Mouse (Mus musculus) Patski (cell line): ENCODE data around the gene Ear14. TPM values are rescaled to one million over a fixed set of nuclear protein-coding genes. Genes with fewer than 3 reads are reported as not detected.
A peak's percentile ranks its signal among the peaks of the same experiment; 100 is the strongest.
"Not testable (repeated sequence)": the region's sequence is repeated elsewhere in the genome, so short reads cannot be mapped to it uniquely, and the experiment has no call there.

ENCODE experiments used
- ATAC-seq: fragments of 100-300 bp; one replicate; pipeline ENCODE4 v1.8.0; 2021
- CTCF ChIA-PET: fragments of 350-600 bp; sonication (Branson Sonifier 250); formaldehyde crosslinking; loops from one replicate; lab custom pipeline; 2022; ENCODE audit warnings: inconsistent platforms; lab: Charles Lee
- POLR2A ChIA-PET: fragments of 350-600 bp; sonication (Branson Sonifier 250); formaldehyde crosslinking; loops from one replicate; lab custom pipeline; 2022; ENCODE audit warnings: antibody characterized with exemption, inconsistent platforms; lab: Charles Lee
- DNase-seq: peaks from one replicate; pipeline ENCODE4 v3.0.0-alpha.2; 2011; ENCODE audit warnings: low read depth, low spot score
- H3K27me3 ChIP-seq: fragments of 371-371 bp; one replicate; pipeline ENCODE4 v1.5.1; 2021
- CTCF ChIP-seq: fragments of 100-300 bp; IDR thresholded peaks from one replicate; pipeline ENCODE4 v1.5.1; 2021
- in situ Hi-C: fragments of 300-500 bp; cut with MboI; formaldehyde crosslinking; loops from 3 replicates; pipeline ENCODE4 v1.11.1; 2018; ENCODE audit warnings: low pct_unique_long_range_greater_than_20kb, mixed read lengths
- polyA plus RNA-seq: library from polyadenylated mRNA; unstranded; gene quantifications from one replicate; pipeline ENCODE4 v1.2.3, GENCODE M21; 2021

The Ear14 gene
- polyA plus RNA-seq, 1 experiment from 2014 or later, result not detected

DNA sequence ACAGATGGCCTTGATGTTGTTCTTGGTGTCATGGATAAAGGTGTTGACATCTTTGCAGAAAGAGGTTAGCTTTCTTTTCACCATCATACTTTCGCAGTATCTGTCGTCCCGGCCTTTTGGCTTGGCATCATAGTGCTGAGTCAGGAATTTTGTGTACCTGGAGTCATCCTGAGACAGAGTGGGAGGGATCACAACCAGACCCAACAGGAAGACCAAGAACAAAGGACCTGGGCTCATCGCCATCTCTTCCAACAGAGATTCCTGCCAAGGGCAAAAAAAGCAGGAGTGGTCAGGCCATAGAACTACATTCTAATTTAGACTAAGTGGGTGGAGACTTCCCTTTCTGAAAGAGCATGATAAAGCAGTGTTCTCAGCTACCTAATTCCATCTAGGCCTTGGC lies 7.5 kb upstream of the Ear14 start:
- ChIA-PET POLR2A (no interaction called here), CTCF (no interaction called here)
- in situ Hi-C loops, result loop anchor here (10.0 kb wide), 1 partner anchor 569 kb away; no protein-coding TSS in a partner anchor
- DNase-seq (no peak), ATAC-seq (no peak)
- TF ChIP-seq CTCF, result no peak
- no peaks in the 10 kb centered on the region for H3K27me3 ChIP-seq

DNA sequence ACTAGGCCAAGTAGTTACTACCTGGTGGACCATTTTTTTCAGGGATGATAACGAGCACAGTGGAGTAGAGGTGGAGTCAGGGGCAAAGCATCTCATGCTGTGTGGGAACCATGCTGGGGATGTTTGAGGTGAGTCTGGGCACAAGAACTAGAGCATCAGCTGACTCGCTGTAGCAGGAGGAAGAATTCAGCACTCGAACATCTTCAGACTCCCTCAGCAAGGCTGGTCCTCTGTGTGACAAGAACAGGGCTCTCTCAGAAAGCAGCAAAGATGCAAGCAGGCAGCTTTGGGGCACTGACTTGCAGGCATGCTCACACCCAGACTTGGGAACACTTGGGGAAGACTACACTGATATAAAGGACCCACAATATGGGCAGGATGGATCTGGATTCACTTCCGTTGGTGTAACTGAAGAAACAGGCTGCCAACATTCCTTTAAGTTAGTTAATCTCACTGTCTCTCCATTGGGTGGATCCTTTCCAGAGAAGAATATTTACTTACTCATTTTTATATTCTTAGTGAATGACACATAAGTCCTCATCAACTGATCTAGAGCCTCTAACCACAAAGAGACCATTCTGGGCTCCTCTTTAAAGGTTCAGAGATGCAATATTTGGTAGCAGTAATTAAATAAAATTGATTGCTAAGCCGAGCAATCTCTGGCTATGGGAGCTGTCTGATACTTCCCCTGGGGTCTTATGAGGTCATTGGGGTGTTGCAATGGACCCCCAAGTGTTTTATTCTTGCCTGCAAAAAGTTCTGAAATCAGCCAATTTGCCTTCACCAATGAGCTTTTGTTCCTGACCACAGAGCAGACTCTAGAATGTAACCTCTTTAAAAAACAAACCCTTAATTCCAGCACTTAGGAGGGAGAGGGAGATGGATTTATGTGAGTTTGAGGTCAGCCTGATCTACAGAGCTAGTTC lies 3.8 kb upstream of the Ear14 start, which contains the start of gene Ang2:
Gene Ang2, minus strand, starts transcription at position 51 of the 926 bp plus-strand sequence.
- no peak for DNase-seq
- ATAC-seq, result no peak
- H3K27me3 ChIP-seq, result no peaks in the 10 kb centered on the region
- TF ChIP-seq CTCF, result no peak
- ChIA-PET POLR2A (no interaction called here), CTCF (no interaction called here)
- in situ Hi-C loops, result loop anchor here (10.0 kb wide), 1 partner anchor 565 kb away; no protein-coding TSS in a partner anchor

DNA sequence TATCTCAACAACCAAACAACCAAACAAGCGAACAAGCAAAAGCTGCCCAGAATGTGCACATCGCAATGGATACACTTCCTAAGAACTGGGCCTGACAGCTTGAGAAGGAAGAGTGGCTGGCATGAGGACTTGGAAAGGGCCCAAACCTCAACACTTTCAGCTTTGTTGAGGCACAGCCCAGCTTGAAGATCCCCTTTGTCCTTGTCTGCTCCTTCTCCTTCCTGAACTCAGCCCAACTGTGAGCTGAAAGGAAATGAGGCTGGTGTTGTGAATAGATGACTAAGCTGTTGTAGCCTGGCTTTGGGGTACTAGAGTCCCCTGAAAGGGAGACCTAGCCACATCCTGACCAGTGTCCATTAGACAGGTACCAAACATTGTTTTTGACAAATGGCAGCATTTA lies 3.1 kb upstream of the Ear14 start:
- no peak for ATAC-seq
- DNase-seq, result no peak
- TF ChIP-seq CTCF, result no peak
- CTCF ChIA-PET, result no interaction called here
- POLR2A ChIA-PET, result no interaction called here
- no peaks in the 10 kb centered on the region for H3K27me3 ChIP-seq
- in situ Hi-C loops, result no loop called here

DNA sequence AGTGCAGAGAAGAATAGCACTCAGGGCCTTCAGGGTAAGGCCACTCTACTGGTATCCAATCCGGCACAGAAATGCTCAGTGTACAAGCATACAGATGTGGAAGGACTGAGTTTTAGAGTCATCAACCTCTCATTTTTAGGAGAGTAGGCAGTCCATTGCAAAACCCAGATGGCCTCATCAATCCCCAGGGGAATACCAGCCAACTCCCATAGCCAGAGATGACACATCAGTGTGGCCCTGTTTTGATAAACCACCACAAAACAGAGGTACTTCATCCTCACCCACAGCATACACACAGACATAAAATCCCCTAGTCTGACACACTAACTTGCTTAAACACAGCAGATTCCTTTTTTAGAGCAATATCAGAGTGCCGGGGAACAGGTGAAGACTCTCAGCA lies 2.7 kb upstream of the Ear14 start:
- no peaks in the 10 kb centered on the region for H3K27me3 ChIP-seq
- DNase-seq (no peak), ATAC-seq (no peak)
- TF ChIP-seq CTCF, result no peak
- in situ Hi-C loops, result no loop called here
- ChIA-PET POLR2A (no interaction called here), CTCF (no interaction called here)

DNA sequence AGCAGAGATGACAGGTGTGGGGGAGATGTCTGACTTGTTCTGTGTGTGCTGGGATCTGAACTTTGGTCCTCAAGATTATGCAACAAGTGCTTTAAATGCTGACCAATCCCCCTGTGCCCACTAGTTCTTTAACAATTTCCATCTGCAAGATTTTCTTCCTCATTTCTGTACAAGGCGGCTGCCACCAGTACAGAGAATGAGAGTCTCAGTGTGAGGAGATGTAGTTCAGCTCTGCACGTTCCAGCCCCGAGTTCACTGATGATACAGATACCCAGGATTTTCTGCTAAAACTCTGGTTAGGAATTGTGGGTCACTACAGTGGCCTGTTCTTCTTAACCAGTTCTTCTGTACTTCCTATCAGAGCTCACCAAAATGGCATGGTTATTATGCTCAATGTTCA lies 16.9 kb downstream of the Ear14 start:
- CTCF ChIA-PET, H3K27me3 ChIP-seq, in situ Hi-C loops, POLR2A ChIA-PET, ATAC-seq, DNase-seq: not testable (repeated sequence)

DNA sequence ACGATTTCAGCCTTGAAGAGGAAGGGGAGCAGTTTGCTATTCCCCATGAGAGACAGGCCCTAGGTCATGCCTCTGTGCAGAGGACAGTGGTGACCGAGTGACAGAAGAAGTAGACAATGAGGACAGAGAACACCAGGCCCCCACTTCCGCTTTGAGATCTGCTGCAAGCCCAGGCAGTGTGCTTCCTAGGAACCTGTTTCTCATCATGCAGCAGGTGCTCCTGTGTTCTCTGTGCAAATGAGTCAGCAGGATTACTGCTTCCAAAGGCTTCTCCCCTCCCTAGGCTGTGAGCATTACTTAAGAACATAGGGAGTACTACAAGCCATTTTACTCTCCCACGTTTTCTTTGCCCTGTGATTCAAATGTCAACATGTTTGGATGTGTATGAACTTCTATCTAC lies 26.5 kb downstream of the Ear14 start:
- POLR2A ChIA-PET, CTCF ChIA-PET, H3K27me3 ChIP-seq, in situ Hi-C loops, DNase-seq, ATAC-seq: not testable (repeated sequence)

DNA sequence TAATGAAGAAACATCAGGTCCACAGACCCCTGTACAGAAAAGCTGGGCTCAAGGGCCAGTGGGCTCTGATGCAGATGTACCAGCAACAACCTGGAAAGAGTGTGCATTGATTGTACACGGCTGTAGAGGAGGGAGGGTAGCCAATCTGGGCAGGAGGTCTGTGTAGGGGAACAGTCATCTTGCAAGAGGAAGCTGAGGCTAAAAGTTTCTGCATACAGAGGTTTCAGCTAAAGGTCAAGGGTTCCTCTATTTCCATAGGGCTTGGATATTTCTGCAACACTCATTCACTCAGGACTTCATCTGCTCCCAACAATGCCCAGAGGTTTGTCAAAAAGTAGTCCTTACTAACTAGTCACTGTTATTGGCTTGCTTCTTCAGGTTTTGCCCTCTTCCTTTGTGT lies 34.3 kb downstream of the Ear14 start:
- ATAC-seq, DNase-seq, POLR2A ChIA-PET, in situ Hi-C loops, H3K27me3 ChIP-seq, CTCF ChIA-PET: not testable (repeated sequence)

DNA sequence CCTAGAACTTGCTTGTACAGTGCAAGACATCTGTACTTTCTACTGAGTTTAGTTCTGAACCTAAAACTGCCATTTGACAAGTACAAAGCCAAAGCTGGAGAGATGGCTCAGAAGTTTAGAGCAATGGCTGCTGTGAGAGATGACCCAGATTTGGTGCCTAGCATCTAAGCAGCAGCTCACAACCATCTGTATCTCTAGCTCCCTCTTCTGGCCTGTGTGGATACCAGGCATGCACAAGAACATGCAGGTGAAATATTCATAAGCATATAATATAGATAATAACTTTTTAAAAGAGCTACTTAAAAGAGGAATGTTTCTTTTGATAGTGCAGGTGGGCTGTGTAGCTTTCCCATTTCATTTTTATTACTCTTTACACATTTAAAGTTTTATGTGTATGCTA lies 37.7 kb downstream of the Ear14 start:
- POLR2A ChIA-PET, result no interaction called here
- no peak for ATAC-seq

DNA sequence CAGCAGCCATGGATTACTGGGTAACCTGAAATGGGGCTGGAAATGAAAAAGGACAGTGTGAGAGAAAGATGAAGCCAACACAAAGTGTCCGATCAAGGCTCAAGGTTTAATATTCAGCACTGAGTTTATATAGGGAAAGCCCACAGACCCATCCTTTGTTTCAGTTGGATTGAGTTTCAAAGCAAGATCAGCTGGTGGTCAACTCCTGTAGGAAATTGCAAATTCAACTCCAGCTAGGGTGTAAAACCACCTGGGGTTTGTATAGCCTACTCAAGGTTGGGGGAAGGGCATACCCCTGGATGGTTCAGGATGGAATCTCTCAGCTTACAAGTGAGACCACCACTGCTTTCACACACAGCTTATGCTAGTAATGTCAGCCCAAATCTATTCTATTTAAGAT lies 44.5 kb downstream of the Ear14 start:
- no peak for ATAC-seq
- no peak for TF ChIP-seq CTCF
- POLR2A ChIA-PET, result no interaction called here
- H3K27me3 ChIP-seq, result peaks cover 6% of the 10 kb centered on the region
- DNase-seq, result no peak
- in situ Hi-C loops, result no loop called here
- CTCF ChIA-PET, result no interaction called here

More for the DNA sequence above, 37.7 kb downstream of the Ear14 start:
- peaks cover 6% of the 10 kb centered on the region for H3K27me3 ChIP-seq
- DNase-seq, result no peak
- CTCF ChIA-PET, result interaction anchor here (0.6 to 1.1 kb wide), 5 partner anchors 12 to 101 kb away, joined by 3 to 4 read pairs (median 3); no protein-coding TSS in a partner anchor
- in situ Hi-C loops, result no loop called here
- peak; percentile 64 for TF ChIP-seq CTCF

DNA sequence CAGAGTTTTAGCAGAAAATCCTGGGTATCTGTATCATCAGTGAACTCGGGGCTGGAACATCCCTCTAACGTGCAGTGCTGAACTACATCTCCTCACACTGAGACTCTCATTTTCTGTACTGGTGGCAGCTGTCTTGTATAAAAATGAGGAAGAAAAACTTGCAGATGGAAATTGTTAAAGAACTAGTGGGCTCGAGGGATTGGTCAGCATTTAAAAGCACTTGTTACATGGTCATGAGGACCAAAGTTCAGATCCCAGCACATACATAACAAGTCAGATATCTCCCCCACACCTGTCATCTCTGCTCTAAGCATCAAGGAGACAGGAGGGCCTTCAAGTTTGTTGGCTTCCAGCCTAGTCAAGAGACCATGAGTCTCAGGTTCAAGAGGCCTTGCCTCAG lies 47.2 kb downstream of the Ear14 start:
- TF ChIP-seq CTCF, result no peak
- H3K27me3 ChIP-seq, result peaks cover under 1% of the 10 kb centered on the region
- ATAC-seq (no peak), DNase-seq (no peak)
- in situ Hi-C loops, result loop anchor here (5.0 kb wide), 1 partner anchor 592 kb away; no protein-coding TSS in a partner anchor
- ChIA-PET POLR2A (no interaction called here), CTCF (no interaction called here)

DNA sequence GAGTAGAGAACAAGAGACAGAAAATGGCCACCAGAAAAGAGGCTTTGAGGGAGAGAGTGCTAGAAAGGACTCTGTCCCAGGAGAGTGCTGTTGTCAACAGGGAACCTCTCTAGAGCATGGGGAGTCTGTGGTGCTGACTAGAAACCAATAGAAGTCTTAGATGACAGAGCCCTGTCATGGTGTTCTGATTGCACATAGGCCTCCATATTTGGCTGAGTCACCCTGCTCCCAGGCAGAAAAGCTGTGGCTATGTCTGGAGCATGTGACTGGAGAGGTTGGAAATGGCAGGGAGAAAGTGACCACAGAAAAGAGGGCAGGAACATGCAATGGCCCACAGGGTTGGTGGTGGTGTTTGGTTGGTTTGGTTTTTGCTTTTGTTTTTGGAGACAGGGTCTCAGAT lies 49.0 kb downstream of the Ear14 start:
- POLR2A ChIA-PET, CTCF ChIA-PET, ATAC-seq, DNase-seq, H3K27me3 ChIP-seq: not testable (repeated sequence)
- in situ Hi-C loops, result loop anchor here (5.0 kb wide), 1 partner anchor 590 kb away; no protein-coding TSS in a partner anchor
